In genomic region chr7:140061832-140062130, GRCm38 (mm10) we compare ENCODE assay signal across 8 mouse cellular contexts. TPM values are rescaled to one million over a fixed set of nuclear protein-coding genes. Genes with fewer than 3 reads are reported as not detected.
DNase-seq lines count a peak whose midpoint lies in the region; ATAC-seq and TF ChIP-seq lines count a peak whose summit lies in the region.
"Had no signal": no experiment of that assay in that cellular context is flagged by ENCODE, and none has a peak within 500 bp of the region (broad histone marks: within the 10 kb centered on the region; RNA-seq: fewer than 3 reads in every experiment).

No protein-coding gene starts in this region.

- H3K9me3 ChIP-seq in lung, embryonic 15.5 days = no peaks in the 10 kb centered on the region
- H3K9me3 ChIP-seq in forebrain, embryonic 15.5 days = no peaks in the 10 kb centered on the region
- H3K9me3 ChIP-seq in limb, embryonic 13.5 days = no peaks in the 10 kb centered on the region
- no peaks in the 10 kb centered on the region for H3K9me3 ChIP-seq in stomach, postnatal 0 days (ENCODE audit: control insufficient read depth, low read length)
- H3K9me3 ChIP-seq: liver, embryonic 15.5 days had no signal

- no peak overlapping the region for H3K27ac ChIP-seq in lung, embryonic 15.5 days
- H3K27ac ChIP-seq in forebrain, embryonic 15.5 days (replicated peaks) = peak overlapping the region; percentile 70
- H3K27ac ChIP-seq in limb, embryonic 13.5 days = no peak overlapping the region
- peak overlapping the region; percentile 31; the same call in 1 of the 2 replicates for H3K27ac ChIP-seq in stomach, postnatal 0 days (replicated peaks)
- H3K27ac ChIP-seq: liver, embryonic 15.5 days had no signal

- no peak for DNase-seq in lung, postnatal 25 days (ENCODE audit: low spot score)
- DNase-seq in stomach, postnatal 0 days (ENCODE audit: low spot score) = no peak
- no peak for DNase-seq in gastrocnemius, postnatal 14 days

- H3K27me3 ChIP-seq in lung, embryonic 15.5 days = peaks cover 91% of the 10 kb centered on the region
- H3K27me3 ChIP-seq in forebrain, embryonic 15.5 days = no peaks in the 10 kb centered on the region; the same call in 1 of the 2 replicates
- H3K27me3 ChIP-seq in limb, embryonic 13.5 days = peaks cover 94% of the 10 kb centered on the region
- peaks cover 9% of the 10 kb centered on the region; the same call in 1 of the 2 replicates for H3K27me3 ChIP-seq in stomach, postnatal 0 days (ENCODE audit: control insufficient read depth, insufficient read depth, low read length)

- H3K4me2 ChIP-seq in lung, embryonic 15.5 days = peak overlapping the region; percentile 62
- peak overlapping the region; percentile 79 for H3K4me2 ChIP-seq in forebrain, embryonic 15.5 days (replicated peaks)
- H3K4me2 ChIP-seq in limb, embryonic 13.5 days (replicated peaks) = peak overlapping the region; percentile 89
- peak overlapping the region; percentile 52 for H3K4me2 ChIP-seq in stomach, postnatal 0 days (replicated peaks; ENCODE audit: low read depth)

- H3K4me1 ChIP-seq in lung, embryonic 15.5 days = peaks cover 12% of the 10 kb centered on the region
- peaks cover 43% of the 10 kb centered on the region for H3K4me1 ChIP-seq in forebrain, embryonic 15.5 days
- H3K4me1 ChIP-seq in limb, embryonic 13.5 days = peaks cover 30% of the 10 kb centered on the region
- H3K4me1 ChIP-seq in stomach, postnatal 0 days (replicated peaks; ENCODE audit: control insufficient read depth, insufficient read depth) = no peaks in the 10 kb centered on the region; the same call in 1 of the 2 replicates

- no peak for TF ChIP-seq EP300 in stomach, postnatal 0 days (optimal IDR thresholded peaks at IDR 0.05)

- H3K9ac ChIP-seq in lung, embryonic 15.5 days = no peak overlapping the region
- H3K9ac ChIP-seq in forebrain, embryonic 15.5 days (replicated peaks) = 0 out of 2 replicates have a peak overlapping the region, but pooled peaks have one; percentile 55
- no peak overlapping the region for H3K9ac ChIP-seq in limb, embryonic 13.5 days
- no peak overlapping the region for H3K9ac ChIP-seq in stomach, postnatal 0 days (ENCODE audit: low read length)
- H3K9ac ChIP-seq: liver, embryonic 15.5 days had no signal

- no peaks in the 10 kb centered on the region for H3K36me3 ChIP-seq in lung, embryonic 15.5 days
- no peaks in the 10 kb centered on the region for H3K36me3 ChIP-seq in forebrain, embryonic 15.5 days
- no peaks in the 10 kb centered on the region for H3K36me3 ChIP-seq in limb, embryonic 13.5 days
- no peaks in the 10 kb centered on the region for H3K36me3 ChIP-seq in stomach, postnatal 0 days (ENCODE audit: control insufficient read depth, insufficient read depth, low read length)
- H3K36me3 ChIP-seq: liver, embryonic 15.5 days had no signal

- intact Hi-C loops in gastrocnemius, postnatal 14 days (cut with DNase I; ENCODE audit: low total_unique reads) = loop anchor here (5.0 kb wide), 1 partner anchor 94 kb away; no protein-coding TSS in a partner anchor

- H3K4me3 ChIP-seq in lung, embryonic 15.5 days = no peak overlapping the region
- peak overlapping the region; percentile 35 for H3K4me3 ChIP-seq in forebrain, embryonic 15.5 days
- peak overlapping the region; percentile 46 for H3K4me3 ChIP-seq in limb, embryonic 13.5 days
- H3K4me3 ChIP-seq in stomach, postnatal 0 days (ENCODE audit: low read depth, low read length) = peak overlapping the region; percentile 33
- H3K4me3 ChIP-seq: liver, embryonic 15.5 days had no signal

- ATAC-seq in lung, embryonic 15.5 days (ENCODE audit: borderline replicate concordance, extremely low read depth, low FRiP score, low TSS enrichment) = no peak; the same call in 1 of the 2 replicates
- no peak; the same call in 1 of the 2 replicates for ATAC-seq in forebrain, embryonic 15.5 days (replicated peaks)
- ATAC-seq in limb, embryonic 13.5 days (ENCODE audit: low FRiP score, low read depth) = no peak
- no peak for ATAC-seq in stomach, postnatal 0 days (ENCODE audit: low FRiP score, low TSS enrichment)
- no peak for ATAC-seq in megakaryocyte-erythroid progenitor cell, adult 5-6 weeks (replicated peaks; ENCODE audit: low FRiP score, low TSS enrichment, poor library complexity, severe bottlenecking)

- 4% methylated on average over 6 of the region's 6 CpGs for WGBS in lung, embryonic 15.5 days
- under 1% methylated on average over 6 of the region's 6 CpGs for WGBS in forebrain, embryonic 15.5 days
- WGBS in limb, embryonic 13.5 days = 3% methylated on average over 6 of the region's 6 CpGs
- WGBS in stomach, postnatal 0 days = under 1% methylated on average over 6 of the region's 6 CpGs

- no peak for TF ChIP-seq CTCF in stomach, postnatal 0 days (IDR thresholded peaks at IDR 0.05; ENCODE audit: low read depth)

RNA-seq across cellular contexts. Expression of gene Msx3, which starts 12.9 kb away (rescaled TPM):
- polyA plus RNA-seq in lung, embryonic 15.5 days (2015; fragmentation: Nextera tagmentation; extraction: Ambion mirVana) = not detected in 2 replicates
- 0.73 TPM in 2 replicates for polyA plus RNA-seq in forebrain, embryonic 15.5 days (2015; fragmentation: Nextera tagmentation; extraction: Ambion mirVana)
- polyA plus RNA-seq in limb, embryonic 13.5 days (2015; fragmentation: Nextera tagmentation; extraction: Ambion mirVana) = not detected in 2 replicates
- polyA plus RNA-seq in stomach, postnatal 0 days (2015; fragmentation: Nextera tagmentation; extraction: Ambion mirVana) = 0.04 TPM in 1 of 2 replicates, not detected in the other
- not detected for total RNA-seq in gastrocnemius, postnatal 14 days (2021)
- total RNA-seq in megakaryocyte-erythroid progenitor cell, adult 5-6 weeks (2014; fragmentation: Nextera tagmentation) = not detected in 2 replicates
- not detected in 2 replicates for total RNA-seq in megakaryocyte-erythroid progenitor cell, adult 5-6 weeks (2017)
- polyA plus RNA-seq: liver, embryonic 15.5 days had no signal

RNA-seq across cellular contexts. Expression of gene Caly, which starts 20.6 kb away (rescaled TPM):
- polyA plus RNA-seq in lung, embryonic 15.5 days (2015; fragmentation: Nextera tagmentation; extraction: Ambion mirVana) = 0.66 and 1.1 TPM in 2 replicates
- 108 and 117 TPM in 2 replicates for polyA plus RNA-seq in forebrain, embryonic 15.5 days (2015; fragmentation: Nextera tagmentation; extraction: Ambion mirVana)
- 1.1 TPM in 2 replicates for polyA plus RNA-seq in limb, embryonic 13.5 days (2015; fragmentation: Nextera tagmentation; extraction: Ambion mirVana)
- 4.5 and 5.6 TPM in 2 replicates for polyA plus RNA-seq in stomach, postnatal 0 days (2015; fragmentation: Nextera tagmentation; extraction: Ambion mirVana)
- total RNA-seq in gastrocnemius, postnatal 14 days (2021) = under 1 TPM; 0.31 to 0.53 TPM
- total RNA-seq in megakaryocyte-erythroid progenitor cell, adult 5-6 weeks (2014; fragmentation: Nextera tagmentation) = not detected in 2 replicates
- not detected in 2 replicates for total RNA-seq in megakaryocyte-erythroid progenitor cell, adult 5-6 weeks (2017)
- polyA plus RNA-seq: liver, embryonic 15.5 days had no signal

RNA-seq across cellular contexts. Expression of gene Tubgcp2, which starts 25.3 kb away (rescaled TPM):
- polyA plus RNA-seq in lung, embryonic 15.5 days (2015; fragmentation: Nextera tagmentation; extraction: Ambion mirVana) = 53.2 and 56.4 TPM in 2 replicates
- 69.0 and 69.2 TPM in 2 replicates for polyA plus RNA-seq in forebrain, embryonic 15.5 days (2015; fragmentation: Nextera tagmentation; extraction: Ambion mirVana)
- polyA plus RNA-seq in limb, embryonic 13.5 days (2015; fragmentation: Nextera tagmentation; extraction: Ambion mirVana) = 67.4 and 68.0 TPM in 2 replicates
- 17.7 and 20.1 TPM in 2 replicates for polyA plus RNA-seq in stomach, postnatal 0 days (2015; fragmentation: Nextera tagmentation; extraction: Ambion mirVana)
- 10 to 100 TPM; 16.3 to 18.1 TPM for total RNA-seq in gastrocnemius, postnatal 14 days (2021)
- 29.3 and 37.6 TPM in 2 replicates for total RNA-seq in megakaryocyte-erythroid progenitor cell, adult 5-6 weeks (2014; fragmentation: Nextera tagmentation)
- total RNA-seq in megakaryocyte-erythroid progenitor cell, adult 5-6 weeks (2017) = 38.2 and 41.2 TPM in 2 replicates

RNA-seq across cellular contexts. Expression of gene Zfp511, which starts 25.6 kb away (rescaled TPM):
- 40.0 and 40.1 TPM in 2 replicates for polyA plus RNA-seq in lung, embryonic 15.5 days (2015; fragmentation: Nextera tagmentation; extraction: Ambion mirVana)
- 55.8 and 56.6 TPM in 2 replicates for polyA plus RNA-seq in forebrain, embryonic 15.5 days (2015; fragmentation: Nextera tagmentation; extraction: Ambion mirVana)
- 38.9 and 41.8 TPM in 2 replicates for polyA plus RNA-seq in limb, embryonic 13.5 days (2015; fragmentation: Nextera tagmentation; extraction: Ambion mirVana)
- 19.7 and 20.7 TPM in 2 replicates for polyA plus RNA-seq in stomach, postnatal 0 days (2015; fragmentation: Nextera tagmentation; extraction: Ambion mirVana)
- total RNA-seq in gastrocnemius, postnatal 14 days (2021) = 1 to 10 TPM; 6.9 to 7.4 TPM
- 21.3 and 34.7 TPM in 2 replicates for total RNA-seq in megakaryocyte-erythroid progenitor cell, adult 5-6 weeks (2014; fragmentation: Nextera tagmentation)
- 22.0 and 26.9 TPM in 2 replicates for total RNA-seq in megakaryocyte-erythroid progenitor cell, adult 5-6 weeks (2017)

RNA-seq across cellular contexts. Expression of gene Prap1, which starts 31.4 kb away (rescaled TPM):
- polyA plus RNA-seq in lung, embryonic 15.5 days (2015; fragmentation: Nextera tagmentation; extraction: Ambion mirVana) = not detected in 2 replicates
- not detected in 2 replicates for polyA plus RNA-seq in forebrain, embryonic 15.5 days (2015; fragmentation: Nextera tagmentation; extraction: Ambion mirVana)
- polyA plus RNA-seq in limb, embryonic 13.5 days (2015; fragmentation: Nextera tagmentation; extraction: Ambion mirVana) = 0.25 TPM in 1 of 2 replicates, not detected in the other
- 24.4 and 45.2 TPM in 2 replicates for polyA plus RNA-seq in stomach, postnatal 0 days (2015; fragmentation: Nextera tagmentation; extraction: Ambion mirVana)
- not detected for total RNA-seq in gastrocnemius, postnatal 14 days (2021)
- total RNA-seq in megakaryocyte-erythroid progenitor cell, adult 5-6 weeks (2014; fragmentation: Nextera tagmentation) = not detected in 2 replicates
- total RNA-seq in megakaryocyte-erythroid progenitor cell, adult 5-6 weeks (2017) = not detected in 2 replicates

Comparison
In these comparisons a context has a peak if more than half of its experiments do, and no peak if none do; other contexts are left out.
1. H3K27ac ChIP-seq: peak in forebrain, embryonic 15.5 days (single experiment) and stomach, postnatal 0 days (single experiment); none in lung, embryonic 15.5 days (single experiment) and limb, embryonic 13.5 days (single experiment).
2. RNA of gene Caly, which starts 20.6 kb away (polyA plus RNA-seq): 108 to 117 TPM in forebrain, embryonic 15.5 days; 4.5 to 5.6 TPM in stomach, postnatal 0 days, 1.1 TPM in limb, embryonic 13.5 days and 0.66 to 1.1 TPM in lung, embryonic 15.5 days; every median in the first group is over 10 times any median in the second.
3. Peak in every context shown above with its lines, with median percentiles within 50 percentile points of each other: H3K4me2 ChIP-seq.